Mouse (Mus musculus): ENCODE measurements at regions not wholly inside any gene's neighbourhood (a gene's known extent, or its start where the extent isn't known, plus 50 kb on each side); places are given as distances from the start of the nearest gene placed in this dataset.

GRCm38 (mm10) chr9:17079674-17080073 lies 578.6 kb upstream of the Fat3 start:
- no peak for TF ChIP-seq POLR2AphosphoS2 (IDR thresholded peaks at IDR 0.05; ENCODE audit: low read length)
- no peak for TF ChIP-seq CHD1 (IDR thresholded peaks at IDR 0.05; ENCODE audit: low read depth, low read length)
- TF ChIP-seq POLR2A (IDR thresholded peaks at IDR 0.05; ENCODE audit: control insufficient read depth in 1 of 2, insufficient read depth in 1 of 2, low read depth in 1 of 2, low read length in 2 of 2, poor library complexity in 1 of 2) = no peak
- TF ChIP-seq CTCF (IDR thresholded peaks at IDR 0.05 in 2 of 3, conservative IDR thresholded peaks at IDR 0.05 in 1 of 3; ENCODE audit: control insufficient read depth in 1 of 3, insufficient read depth in 1 of 3, low read depth in 2 of 3, low read length in 3 of 3, poor library complexity in 1 of 3, severe bottlenecking in 1 of 3) = no peak
- no peak for TF ChIP-seq GATA1 (IDR thresholded peaks at IDR 0.05; ENCODE audit: low read depth, low read length)
- TF ChIP-seq NRF1 (IDR thresholded peaks at IDR 0.05; ENCODE audit: insufficient read depth, low read depth, low read length, poor library complexity, severe bottlenecking) = no peak

Data from MEL (cell line).